In the genomic region with DNA sequence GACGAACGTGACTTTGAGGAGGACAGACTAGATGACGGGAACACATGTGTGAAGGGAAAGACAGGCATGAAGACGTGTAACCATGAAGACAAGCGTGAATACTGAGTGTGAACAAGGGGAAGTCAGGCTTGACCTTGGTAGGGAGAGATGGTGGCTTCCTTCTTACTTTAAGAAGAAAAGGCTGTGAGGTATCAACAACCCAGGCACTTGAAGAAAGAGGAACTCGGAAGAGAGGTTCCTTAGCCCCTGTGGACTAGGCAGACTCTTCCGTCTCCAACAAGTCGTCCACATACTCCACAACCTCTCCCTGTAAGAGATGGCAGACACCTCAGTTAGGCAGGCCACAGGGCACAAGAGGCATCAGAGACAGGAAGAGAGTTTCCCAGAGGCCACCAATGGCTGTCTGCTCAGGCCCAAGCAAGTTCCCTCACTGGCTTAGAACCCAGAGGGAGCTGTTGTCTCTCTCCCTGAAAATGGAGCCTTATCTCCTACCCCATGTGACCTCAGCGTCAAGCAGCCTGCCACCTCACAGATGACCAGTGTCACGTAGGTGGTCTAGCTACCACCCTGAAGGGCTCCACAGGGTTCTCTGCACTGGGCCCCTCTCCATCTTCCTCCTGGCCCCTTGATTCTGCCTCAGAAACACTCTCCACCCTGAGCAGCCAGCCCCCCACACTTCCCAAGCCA, we compare ENCODE assay signal across 27 mouse cellular contexts. TPM values are rescaled to one million over a fixed set of nuclear protein-coding genes. Genes with fewer than 3 reads are reported as not detected.
DNase-seq lines count a peak whose midpoint lies in the region; ATAC-seq and TF ChIP-seq lines count a peak whose summit lies in the region.
"Had no signal": no experiment of that assay in that cellular context is flagged by ENCODE, and none has a peak within 500 bp of the region (broad histone marks: within the 10 kb centered on the region; RNA-seq: fewer than 3 reads in every experiment).

No protein-coding gene starts in this region.

- no peaks in the 10 kb centered on the region for H3K4me1 ChIP-seq in liver, embryonic 11.5 days (replicated peaks; ENCODE audit: control insufficient read depth, insufficient read depth, low read length)
- no peaks in the 10 kb centered on the region for H3K4me1 ChIP-seq in liver, postnatal 0 days (ENCODE audit: insufficient read depth)
- H3K4me1 ChIP-seq: embryonic facial prominence, embryonic 10.5 days; hindbrain, embryonic 10.5 days had no signal

- no peak overlapping the region for H3K4me3 ChIP-seq in liver, embryonic 11.5 days (ENCODE audit: low read depth, low read length)
- H3K4me3 ChIP-seq in liver, postnatal 0 days (ENCODE audit: low read depth, low read length) = no peak overlapping the region
- H3K4me3 ChIP-seq: embryonic facial prominence, embryonic 10.5 days; gastrocnemius, adult 2 months; heart, embryonic 12.5 days; hindbrain, embryonic 10.5 days had no signal

- peak; percentile 70 for DNase-seq in heart, adult 11 months
- DNase-seq in heart, adult 9 months (ENCODE audit: low spot score in 2 of 2) = no peak
- DNase-seq in liver, embryonic 11.5 days (ENCODE audit: low spot score) = peak; percentile 26
- no peak for DNase-seq in liver, postnatal 0 days
- no peak for DNase-seq in kidney, postnatal 10 days
- no peak for DNase-seq in adipocyte (ENCODE audit: low spot score)
- DNase-seq: adrenal gland, adult 2 months; adrenal gland, postnatal 25 days; B cell, adult 2 months; cerebellum, adult 18-20 months; cerebellum, adult 9-11 months; cerebellum, postnatal 36 days; gastrocnemius, adult 2 months; gastrocnemius, postnatal 25 days; heart, adult 18-20 months had no signal

- H3K36me3 ChIP-seq in liver, embryonic 11.5 days (ENCODE audit: control insufficient read depth, insufficient read depth, low read length) = peaks cover 7% of the 10 kb centered on the region; the same call in 1 of the 2 replicates
- peaks cover 4% of the 10 kb centered on the region; the same call in 1 of the 2 replicates for H3K36me3 ChIP-seq in liver, postnatal 0 days (replicated peaks; ENCODE audit: insufficient read depth, low read length)

- no peak overlapping the region for H3K27ac ChIP-seq in liver, embryonic 11.5 days (ENCODE audit: low read depth, low read length)
- H3K27ac ChIP-seq in liver, postnatal 0 days (ENCODE audit: low read depth) = no peak overlapping the region
- H3K27ac ChIP-seq: embryonic facial prominence, embryonic 10.5 days; gastrocnemius, adult 2 months; hindbrain, embryonic 10.5 days; hindbrain, embryonic 14.5 days had no signal

- WGBS in liver, embryonic 11.5 days = 82% methylated on average over 10 of the region's 10 CpGs
- WGBS in liver, postnatal 0 days (ENCODE audit: insufficient replicate concordance) = 65% methylated on average over 10 of the region's 10 CpGs

- no peaks in the 10 kb centered on the region for H3K9me3 ChIP-seq in liver, embryonic 11.5 days (ENCODE audit: control insufficient read depth, low read length)
- no peaks in the 10 kb centered on the region for H3K9me3 ChIP-seq in liver, postnatal 0 days (ENCODE audit: low read length)
- H3K9me3 ChIP-seq: embryonic facial prominence, embryonic 10.5 days; G1E; heart, embryonic 12.5 days; hindbrain, embryonic 10.5 days had no signal

- H3K27me3 ChIP-seq in liver, embryonic 11.5 days (replicated peaks; ENCODE audit: control insufficient read depth, insufficient read depth, low read length) = no peaks in the 10 kb centered on the region
- H3K27me3 ChIP-seq in liver, postnatal 0 days (ENCODE audit: insufficient read depth, low read length) = no peaks in the 10 kb centered on the region
- H3K27me3 ChIP-seq: heart, embryonic 12.5 days; Patski had no signal

- ATAC-seq in liver, embryonic 11.5 days (replicated peaks; ENCODE audit: low FRiP score) = no peak
- ATAC-seq in liver, postnatal 0 days = no peak
- peak; percentile 49 to 56 for ATAC-seq in hematopoietic stem cell, adult 5-6 weeks (replicated peaks in 1 of 2; ENCODE audit: insufficient read depth in 1 of 2, low FRiP score in 2 of 2, low TSS enrichment in 1 of 2, low read depth in 1 of 2, poor library complexity in 2 of 2, severe bottlenecking in 2 of 2)
- ATAC-seq: activated CD4-positive, CD25-positive, alpha-beta regulatory T cell, adult 4 months; CD4-positive, CD25-positive, alpha-beta regulatory T cell, adult 4 months; forebrain, embryonic 14.5 days; Patski had no signal

- no peak for TF ChIP-seq CTCF in liver, postnatal 0 days (IDR thresholded peaks at IDR 0.05; ENCODE audit: low read depth)

- H3K9ac ChIP-seq in liver, embryonic 11.5 days (ENCODE audit: low read depth, low read length) = no peak overlapping the region
- no peak overlapping the region for H3K9ac ChIP-seq in liver, postnatal 0 days (replicated peaks)
- H3K9ac ChIP-seq: heart, embryonic 12.5 days; hindbrain, embryonic 14.5 days had no signal

- no peak for TF ChIP-seq EP300 in liver, postnatal 0 days (IDR thresholded peaks at IDR 0.05; ENCODE audit: low read depth)

- no peak overlapping the region for H3K4me2 ChIP-seq in liver, embryonic 11.5 days
- no peak overlapping the region for H3K4me2 ChIP-seq in liver, postnatal 0 days (ENCODE audit: low read depth, low read length)
- H3K4me2 ChIP-seq: heart, embryonic 12.5 days; hindbrain, embryonic 14.5 days had no signal

RNA-seq across cellular contexts. Expression of a gene that starts 15.1 kb away (rescaled TPM):
- 45.7 and 46.8 TPM in 2 replicates for polyA plus RNA-seq in liver, embryonic 11.5 days (2014; fragmentation: Nextera tagmentation; extraction: Ambion mirVana)
- 19.9 and 20.1 TPM in 2 replicates for polyA plus RNA-seq in liver, postnatal 0 days (2015; fragmentation: Nextera tagmentation; extraction: Ambion mirVana)
- total RNA-seq in hematopoietic stem cell, adult 5-6 weeks (2017) = 21.4 and 36.7 TPM in 2 replicates

RNA-seq across cellular contexts. Expression of a gene that starts 25.5 kb away (rescaled TPM):
- 26.4 and 28.8 TPM in 2 replicates for polyA plus RNA-seq in liver, embryonic 11.5 days (2014; fragmentation: Nextera tagmentation; extraction: Ambion mirVana)
- 10.3 and 10.7 TPM in 2 replicates for polyA plus RNA-seq in liver, postnatal 0 days (2015; fragmentation: Nextera tagmentation; extraction: Ambion mirVana)
- 32.0 and 37.4 TPM in 2 replicates for total RNA-seq in hematopoietic stem cell, adult 5-6 weeks (2017)

RNA-seq across cellular contexts. Expression of a gene that starts 25.5 kb away (rescaled TPM):
- polyA plus RNA-seq in liver, embryonic 11.5 days (2014; fragmentation: Nextera tagmentation; extraction: Ambion mirVana) = 5.3 and 5.7 TPM in 2 replicates
- 1.4 and 2.2 TPM in 2 replicates for polyA plus RNA-seq in liver, postnatal 0 days (2015; fragmentation: Nextera tagmentation; extraction: Ambion mirVana)
- total RNA-seq in hematopoietic stem cell, adult 5-6 weeks (2017) = 6.9 and 8.0 TPM in 2 replicates

RNA-seq across cellular contexts. Expression of a gene that starts 45.5 kb away (rescaled TPM):
- not detected in 2 replicates for polyA plus RNA-seq in liver, embryonic 11.5 days (2014; fragmentation: Nextera tagmentation; extraction: Ambion mirVana)
- polyA plus RNA-seq in liver, postnatal 0 days (2015; fragmentation: Nextera tagmentation; extraction: Ambion mirVana) = not detected in 2 replicates
- total RNA-seq in hematopoietic stem cell, adult 5-6 weeks (2017) = not detected in 2 replicates
- total RNA-seq: adrenal gland, adult 2 months; adrenal gland, postnatal 25 days; G1E; gastrocnemius, adult 2 months; gastrocnemius, postnatal 25 days; heart, adult 18-20 months had no signal
- polyA plus RNA-seq: adrenal gland, adult 2 months; embryonic facial prominence, embryonic 10.5 days; embryonic facial prominence, embryonic 14.5 days; forebrain, embryonic 14.5 days; G1E; heart, embryonic 12.5 days; heart, postnatal 0 days; hindbrain, embryonic 10.5 days; hindbrain, embryonic 14.5 days; Patski had no signal

Comparison
In these comparisons a context has a peak if more than half of its experiments do, and no peak if none do; other contexts are left out.
1. DNase-seq: peak in heart, adult 11 months (single experiment) and liver, embryonic 11.5 days (single experiment); none in heart, adult 9 months (0 of 2), liver, postnatal 0 days (single experiment), kidney, postnatal 10 days (single experiment) and adipocyte (single experiment).
2. ATAC-seq: peak in hematopoietic stem cell, adult 5-6 weeks (2 of 2); none in liver, embryonic 11.5 days (single experiment) and liver, postnatal 0 days (single experiment).